Mouse (Mus musculus) embryonic facial prominence, embryonic 14.5 days (tissue): ENCODE results near the gene Nacc1. TPM values are rescaled to one million over a fixed set of nuclear protein-coding genes. Genes with fewer than 3 reads are reported as not detected.

Experiments
- ATAC-seq: fragments of 200-750 bp; cut with Nextera tagmentation; 2 replicates; pipeline ENCODE4 v1.8.0; 2017; ENCODE audit warnings: low read depth, moderate number of reproducible peaks, moderate TSS enrichment
- DNase-seq: peaks from one replicate; pipeline ENCODE4 v3.0.0-alpha.2; 2015; ENCODE audit warnings: low spot score
- H3K27ac ChIP-seq: fragments of 300-500 bp; sonication (generic); replicated peaks from 2 replicates; pipeline ENCODE4 v1.5.1; 2014; ENCODE audit warnings: low read depth, mild to moderate bottlenecking, low read length, moderate library complexity
- H3K27me3 ChIP-seq: fragments of 300-500 bp; sonication (generic); replicated peaks from 2 replicates; pipeline ENCODE4 v1.6.1; 2014; ENCODE audit warnings: low read length; ENCODE audit not compliant: control insufficient read depth, insufficient read depth
- H3K36me3 ChIP-seq: fragments of 300-500 bp; sonication (generic); 2 replicates; pipeline ENCODE4 v1.6.1; 2014; ENCODE audit warnings: low read length, mixed read lengths; ENCODE audit not compliant: control insufficient read depth, insufficient read depth
- H3K4me1 ChIP-seq: fragments of 300-500 bp; sonication (generic); 2 replicates; pipeline ENCODE4 v1.6.1; 2014; ENCODE audit warnings: antibody characterized with exemption, low read length; ENCODE audit not compliant: control insufficient read depth, insufficient read depth
- H3K4me2 ChIP-seq: fragments of 300-500 bp; sonication (generic); 2 replicates; pipeline ENCODE4 v1.6.1; 2014; ENCODE audit warnings: low read depth, mild to moderate bottlenecking, low read length, moderate library complexity, mixed read lengths
- H3K4me3 ChIP-seq: fragments of 300-500 bp; sonication (generic); 2 replicates; pipeline ENCODE4 v1.5.1; 2014; ENCODE audit warnings: low read depth, mild to moderate bottlenecking, low read length
- H3K9ac ChIP-seq: fragments of 300-500 bp; sonication (generic); 2 replicates; pipeline ENCODE4 v1.6.1; 2014; ENCODE audit warnings: low read depth, mild to moderate bottlenecking, low read length, moderate library complexity, mixed read lengths
- H3K9me3 ChIP-seq: fragments of 300-500 bp; sonication (generic); 2 replicates; pipeline ENCODE4 v1.6.1; 2016; ENCODE audit warnings: low read length; ENCODE audit not compliant: control insufficient read depth
- WGBS: fragments of 180-500 bp; shearing (Covaris S2); extraction: QIAGEN DNeasy Blood & Tissue Kit; methylation state at CpG from one replicate; pipeline ENCODE4 v1.1.7; 2014; 5-methylcytosine and 5-hydroxymethylcytosine counted together
- polyA plus RNA-seq: library from polyadenylated mRNA; unstranded; fragments of >200 nt; fragmentation: Nextera tagmentation; extraction: Ambion mirVana; gene quantifications from 2 replicates; pipeline ENCODE4 v1.2.1, GENCODE M21; 2014

Gene Nacc1
- polyA plus RNA-seq, 1 experiment from 2014 or later: 19.7 TPM

DNA sequence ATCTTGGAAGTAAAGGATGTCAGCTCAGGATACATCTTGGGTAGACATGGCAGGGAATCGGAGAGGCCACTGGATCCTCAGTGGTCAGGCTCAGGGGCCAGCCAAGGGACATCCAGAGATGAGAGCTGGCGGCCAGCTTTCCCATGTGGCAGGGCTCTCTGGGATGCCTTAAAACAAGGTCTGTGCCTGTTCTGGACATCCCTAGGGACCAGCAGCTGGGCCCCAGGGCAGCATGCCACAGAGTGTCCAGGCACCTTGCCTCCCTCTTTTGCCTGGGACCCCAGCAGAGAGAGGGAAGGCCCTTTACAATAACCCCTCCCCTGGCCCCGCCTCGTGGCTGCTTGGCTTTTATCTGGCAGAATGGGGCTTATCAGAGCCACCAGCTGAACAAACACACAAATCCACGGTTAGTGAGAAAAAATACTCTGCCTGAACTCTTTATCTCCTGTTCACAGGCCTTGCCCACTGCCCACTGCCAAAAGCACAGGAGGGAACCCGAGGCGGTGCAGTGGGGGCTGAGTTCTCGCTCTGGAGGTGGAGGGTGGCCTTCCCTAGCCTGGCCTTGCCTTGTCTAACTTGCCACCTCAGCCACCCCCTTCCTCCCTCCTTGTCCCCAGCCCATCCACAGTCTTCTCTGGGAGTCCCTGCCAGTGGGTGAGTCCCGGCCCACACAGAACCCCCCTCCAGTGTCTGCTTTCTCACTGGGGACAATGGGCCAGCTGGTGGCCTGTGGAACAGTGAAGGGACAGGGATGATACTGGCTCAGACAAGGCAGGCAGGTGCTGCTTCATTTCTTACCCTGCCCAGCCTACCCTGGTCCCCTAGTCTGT, 43.1 kb upstream of the Nacc1 start:
- H3K9ac ChIP-seq: peak overlapping the region; percentile 35; the same call in 1 of the 2 replicates
- DNase-seq (no peak), ATAC-seq (no peak)
- no peak overlapping the region for H3K4me3 ChIP-seq
- H3K27ac ChIP-seq: peak overlapping the region; percentile 61
- no peaks in the 10 kb centered on the region for H3K9me3 ChIP-seq
- no peaks in the 10 kb centered on the region for H3K27me3 ChIP-seq
- H3K4me2 ChIP-seq: no peak overlapping the region
- WGBS: 61% methylated on average over 9 of the region's 9 CpGs
- peaks cover 28% of the 10 kb centered on the region for H3K36me3 ChIP-seq
- peaks cover 49% of the 10 kb centered on the region for H3K4me1 ChIP-seq

DNA sequence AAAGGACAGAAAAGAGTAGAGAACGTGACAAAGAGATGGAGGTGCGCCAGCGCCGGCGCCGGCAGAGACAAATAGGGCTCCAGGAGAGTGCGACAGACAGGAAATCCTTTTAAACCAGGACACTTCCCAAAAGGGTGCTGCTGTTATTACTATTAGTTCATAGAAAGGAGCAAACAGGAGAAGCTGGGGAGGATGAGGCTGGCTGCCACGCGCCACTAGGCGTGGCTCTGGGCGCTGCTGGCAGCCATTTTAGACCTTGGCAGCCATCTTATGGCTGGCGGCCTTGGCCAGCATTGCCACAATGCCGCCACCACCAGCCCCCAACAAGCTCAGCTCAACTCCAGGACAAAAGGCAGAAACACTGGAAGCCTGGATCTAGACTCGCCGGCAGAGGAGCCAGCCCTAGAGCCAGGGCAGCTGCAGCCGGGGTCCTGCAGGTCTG, 42.3 kb upstream of the Nacc1 start:
- no peak overlapping the region for H3K4me2 ChIP-seq
- DNase-seq (no peak), ATAC-seq (no peak)
- H3K36me3 ChIP-seq: peaks cover 35% of the 10 kb centered on the region
- H3K27me3 ChIP-seq: no peaks in the 10 kb centered on the region
- H3K9ac ChIP-seq: no peak overlapping the region
- H3K4me3 ChIP-seq: no peak overlapping the region
- no peak overlapping the region for H3K27ac ChIP-seq
- no peaks in the 10 kb centered on the region for H3K9me3 ChIP-seq
- H3K4me1 ChIP-seq: peaks cover 51% of the 10 kb centered on the region
- 83% methylated on average over 16 of the region's 16 CpGs for WGBS

DNA sequence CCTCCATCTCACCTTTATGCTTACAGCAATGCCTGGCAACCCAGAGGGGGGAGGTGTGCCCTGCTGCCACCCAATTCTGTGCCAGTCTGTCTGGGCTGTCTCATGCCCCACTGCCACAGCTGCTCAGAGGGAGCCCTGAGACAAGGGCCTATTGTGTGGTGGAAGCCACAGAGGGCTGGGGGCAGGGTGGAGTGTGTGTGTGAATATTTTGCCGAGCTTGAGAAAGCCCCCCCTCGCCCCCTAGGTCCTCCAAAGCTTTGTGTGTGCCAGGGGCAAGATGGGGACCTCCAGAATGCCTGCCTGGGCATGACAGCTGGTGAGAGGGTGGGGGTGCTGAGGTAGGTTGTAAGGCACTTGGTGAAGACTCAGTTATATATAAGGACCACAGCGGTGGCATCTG, 40.8 kb upstream of the Nacc1 start:
- H3K36me3 ChIP-seq: peaks cover 47% of the 10 kb centered on the region
- no peaks in the 10 kb centered on the region for H3K9me3 ChIP-seq
- WGBS: 67% methylated on average over 3 of the region's 3 CpGs
- no peak overlapping the region for H3K4me2 ChIP-seq
- peaks cover 65% of the 10 kb centered on the region for H3K4me1 ChIP-seq
- H3K4me3 ChIP-seq: no peak overlapping the region
- no peaks in the 10 kb centered on the region for H3K27me3 ChIP-seq
- H3K9ac ChIP-seq: no peak overlapping the region
- no peak for DNase-seq
- H3K27ac ChIP-seq: no peak overlapping the region
- ATAC-seq: no peak

DNA sequence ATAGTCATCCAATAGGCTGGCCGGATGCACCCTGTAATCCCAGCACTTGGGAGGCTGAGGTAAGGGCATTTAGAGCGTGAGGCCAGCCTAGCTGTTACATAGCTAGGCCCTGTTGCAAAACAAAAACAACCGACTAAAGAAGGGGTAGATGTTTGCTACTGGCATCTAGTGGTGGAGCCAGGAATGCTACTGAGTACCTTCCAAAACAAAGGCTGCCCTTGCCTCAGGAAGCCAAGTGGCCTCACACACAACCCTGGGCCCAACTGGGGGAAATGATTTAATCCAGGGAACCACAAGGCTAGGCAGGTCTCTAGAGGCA, 38.2 kb upstream of the Nacc1 start:
- peak overlapping the region; percentile 14; the same call in 1 of the 2 replicates for H3K9ac ChIP-seq
- H3K27me3 ChIP-seq: no peaks in the 10 kb centered on the region
- H3K4me1 ChIP-seq: peaks cover 56% of the 10 kb centered on the region
- ATAC-seq: no peak
- peaks cover 56% of the 10 kb centered on the region for H3K36me3 ChIP-seq
- DNase-seq: peak; percentile 66
- H3K27ac ChIP-seq: peak overlapping the region; percentile 77
- no peak overlapping the region for H3K4me3 ChIP-seq
- WGBS: 22% methylated on average over 3 of the region's 3 CpGs
- H3K9me3 ChIP-seq: no peaks in the 10 kb centered on the region
- H3K4me2 ChIP-seq: no peak overlapping the region

DNA sequence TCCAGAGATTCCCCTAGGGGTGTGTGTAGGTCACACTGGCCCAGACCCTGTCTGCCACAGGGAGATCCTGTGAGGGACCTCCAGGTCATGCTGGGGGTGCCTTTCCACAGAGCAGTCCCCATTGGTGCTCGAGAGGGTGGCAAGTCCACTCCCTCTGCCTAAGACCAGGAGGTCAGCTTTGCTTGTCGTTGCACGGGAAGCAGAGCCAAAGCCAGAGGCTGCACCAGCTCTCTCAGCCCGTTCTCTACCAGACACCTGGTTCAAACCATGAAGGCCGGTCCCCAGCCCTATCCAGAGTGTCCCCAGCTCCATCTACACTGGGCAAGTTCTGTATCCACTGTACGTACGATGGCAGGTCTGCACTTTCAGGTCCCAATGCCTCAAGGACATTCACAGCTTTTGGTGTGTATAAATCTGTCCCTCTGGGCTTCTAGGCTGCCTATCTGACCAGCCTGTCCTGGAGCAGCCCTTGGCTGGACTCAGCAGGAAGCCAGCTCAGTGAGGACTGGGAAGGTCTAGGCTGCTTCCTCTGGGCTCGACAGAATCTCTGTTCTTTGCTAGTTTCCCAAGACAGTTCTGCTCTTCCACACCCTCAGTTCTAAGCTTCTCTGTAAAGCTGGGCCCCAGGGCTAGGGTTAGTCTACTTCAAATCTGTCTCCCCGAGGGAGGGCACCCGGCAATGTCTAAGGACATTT, 37.7 kb upstream of the Nacc1 start:
- Histone ChIP-seq H3K9me3 (no peaks in the 10 kb centered on the region), H3K27ac (peak overlapping the region; percentile 77), H3K36me3 (peaks cover 61% of the 10 kb centered on the region), H3K4me3 (no peak overlapping the region), H3K27me3 (no peaks in the 10 kb centered on the region), H3K4me1 (peaks cover 51% of the 10 kb centered on the region), H3K4me2 (no peak overlapping the region), H3K9ac (peak overlapping the region; percentile 14; the same call in 1 of the 2 replicates)
- 55% methylated on average over 10 of the region's 10 CpGs for WGBS
- no peak for DNase-seq
- no peak for ATAC-seq

DNA sequence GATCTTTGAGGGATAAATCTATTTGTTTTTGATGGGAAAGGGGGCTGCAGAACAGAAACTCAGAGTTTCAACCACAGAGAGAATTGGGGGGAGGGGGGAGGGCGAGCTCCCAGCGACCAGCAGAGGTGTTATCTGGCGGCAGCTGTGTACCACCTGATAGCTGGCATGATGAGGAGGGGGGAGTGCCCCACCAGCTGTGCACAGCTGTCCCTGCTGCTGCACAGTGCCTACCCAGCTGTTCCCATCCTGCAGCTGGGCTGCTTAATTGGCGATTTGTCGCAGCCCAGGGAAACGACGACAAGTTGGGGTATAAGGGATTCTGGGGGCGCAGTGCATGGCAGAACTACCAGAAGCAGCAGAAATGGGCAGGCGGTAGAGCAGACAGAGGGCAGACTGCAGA, 37.0 kb upstream of the Nacc1 start:
- DNase-seq (no peak), ATAC-seq (no peak)
- Histone ChIP-seq H3K9ac (peak overlapping the region; percentile 14; the same call in 1 of the 2 replicates), H3K4me3 (no peak overlapping the region), H3K27me3 (no peaks in the 10 kb centered on the region), H3K4me2 (0 out of 2 replicates have a peak overlapping the region, but pooled peaks have one; percentile 45), H3K9me3 (no peaks in the 10 kb centered on the region), H3K36me3 (peaks cover 68% of the 10 kb centered on the region), H3K4me1 (peaks cover 49% of the 10 kb centered on the region), H3K27ac (peak overlapping the region; percentile 98)
- WGBS: 41% methylated on average over 9 of the region's 9 CpGs

DNA sequence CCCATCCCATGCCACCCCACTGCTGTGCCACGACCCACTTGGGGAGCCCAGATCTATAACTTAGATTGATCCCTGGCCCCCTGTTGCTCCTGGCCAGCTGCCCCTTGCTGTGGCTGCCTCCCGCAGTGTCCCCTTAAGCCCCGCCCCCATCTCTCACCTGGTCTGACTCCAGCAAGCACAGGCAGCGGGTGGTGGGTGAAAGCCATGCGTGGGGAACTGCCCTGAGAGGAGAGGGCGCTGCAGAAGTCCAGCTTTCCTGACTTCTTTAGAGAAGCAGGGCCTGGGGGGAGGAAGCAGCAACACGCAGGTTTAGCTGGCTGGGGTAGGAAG, 35.9 kb upstream of the Nacc1 start:
- WGBS: 10% methylated on average over 5 of the region's 7 CpGs
- Histone ChIP-seq H3K4me2 (peak overlapping the region; percentile 45), H3K9ac (peak overlapping the region; percentile 14), H3K27ac (peak overlapping the region; percentile 98), H3K9me3 (no peaks in the 10 kb centered on the region), H3K4me3 (no peak overlapping the region; the same call in 1 of the 2 replicates), H3K27me3 (no peaks in the 10 kb centered on the region), H3K36me3 (peaks cover 78% of the 10 kb centered on the region), H3K4me1 (peaks cover 46% of the 10 kb centered on the region)
- no peak for DNase-seq
- ATAC-seq: no peak

DNA sequence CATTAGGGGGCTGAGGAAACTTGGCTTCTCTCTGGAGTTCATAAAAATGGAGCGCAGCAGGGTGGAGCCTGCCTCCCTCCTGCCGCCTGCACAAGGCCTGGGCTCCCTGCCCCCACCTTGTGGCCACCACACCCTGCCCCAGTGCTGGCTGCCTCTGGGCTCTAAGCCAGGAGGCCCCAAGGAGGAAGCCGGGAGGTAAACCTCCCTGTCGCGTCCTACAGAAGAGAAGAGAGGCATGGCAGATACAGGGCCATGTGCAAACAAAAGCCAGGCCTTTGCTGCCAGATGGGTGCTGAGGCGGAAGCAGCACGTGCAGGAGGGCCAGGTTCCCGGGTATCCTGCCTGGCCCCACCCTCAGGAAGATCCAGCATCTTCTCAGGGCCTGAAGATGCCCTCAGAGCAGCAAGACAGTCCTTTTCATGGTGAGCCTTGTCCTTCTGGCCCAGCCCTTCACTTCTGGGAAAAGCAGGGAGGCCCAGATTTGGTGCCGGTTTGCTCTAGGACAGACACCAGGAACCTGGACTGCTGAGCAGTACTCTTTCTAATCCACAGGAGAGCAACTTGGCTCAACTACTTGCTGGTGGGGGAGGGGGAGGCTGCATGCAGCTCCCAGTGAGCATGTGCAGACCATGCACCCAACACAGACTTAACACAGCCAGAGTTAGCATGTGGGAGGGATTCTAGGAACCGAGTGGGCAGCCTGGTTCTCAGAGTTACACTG, 35.3 kb upstream of the Nacc1 start, which contains the start of gene G430095P16Rik:
TSS of gene G430095P16Rik (plus strand) at position 158 of the 721 bp plus-strand sequence.
- peaks cover 78% of the 10 kb centered on the region for H3K36me3 ChIP-seq
- H3K27ac ChIP-seq: peak within 1 kb of the TSS; percentile 98
- H3K9ac ChIP-seq: peak within 1 kb of the TSS; percentile 44
- ATAC-seq (peak; percentile 90), DNase-seq (peak; percentile 97)
- 6% methylated on average over 10 of the region's 10 CpGs for WGBS
- no peaks in the 10 kb centered on the region for H3K9me3 ChIP-seq
- H3K4me3 ChIP-seq: peak within 1 kb of the TSS; percentile 18
- no peaks in the 10 kb centered on the region for H3K27me3 ChIP-seq
- peak within 1 kb of the TSS; percentile 45 for H3K4me2 ChIP-seq
- H3K4me1 ChIP-seq: peaks cover 46% of the 10 kb centered on the region
